Mouse (Mus musculus) neural tube, postnatal 0 days (tissue): Measurements from ENCODE around the gene Syp. TPM values are rescaled to one million over a fixed set of nuclear protein-coding genes. Genes with fewer than 3 reads are reported as not detected.

Experiments used
- polyA plus RNA-seq: library from polyadenylated mRNA; unstranded; fragments of >200 nt; fragmentation: Nextera tagmentation; extraction: Ambion mirVana; gene quantifications from 2 replicates; pipeline ENCODE4 v1.2.1, GENCODE M21; 2015

The Syp gene
- 301 and 346 TPM in 2 replicates for polyA plus RNA-seq

DNA sequence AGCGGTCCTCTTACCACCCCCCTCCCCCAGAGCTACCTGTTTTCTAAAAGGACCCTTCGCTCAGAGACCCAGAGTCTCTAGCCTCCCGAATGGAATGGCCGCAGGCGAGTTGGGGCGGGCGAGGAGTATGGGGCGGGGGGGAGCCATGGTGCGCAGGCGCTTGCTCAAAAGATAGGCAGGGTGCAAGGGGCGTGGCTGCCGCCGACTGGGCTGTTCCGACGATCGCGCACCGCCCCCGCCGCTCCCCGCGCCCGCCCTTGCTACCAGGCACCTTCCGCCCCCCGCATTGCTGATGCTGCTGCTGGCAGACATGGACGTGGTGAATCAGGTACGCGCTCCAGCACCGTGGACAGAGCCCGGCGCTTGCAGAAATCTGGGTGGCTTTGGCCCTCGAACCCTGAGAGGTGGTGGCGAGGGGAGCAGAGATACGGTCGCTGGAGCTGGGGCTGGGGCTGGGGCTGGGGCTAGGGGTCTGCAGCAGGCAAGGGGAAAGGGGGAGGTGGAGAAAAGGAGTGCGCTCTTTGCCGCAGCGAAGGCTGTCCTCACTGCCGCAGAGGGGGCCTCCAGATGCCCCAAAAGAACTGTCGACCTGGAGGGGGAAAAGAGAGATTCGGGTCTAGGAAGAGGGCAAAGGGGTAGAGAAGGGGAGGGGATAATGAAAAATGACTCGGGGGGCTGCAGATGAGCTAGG lies at the start of gene Syp:
TSS of gene Syp (plus strand) at position 71 of the 691 bp plus-strand sequence.

DNA sequence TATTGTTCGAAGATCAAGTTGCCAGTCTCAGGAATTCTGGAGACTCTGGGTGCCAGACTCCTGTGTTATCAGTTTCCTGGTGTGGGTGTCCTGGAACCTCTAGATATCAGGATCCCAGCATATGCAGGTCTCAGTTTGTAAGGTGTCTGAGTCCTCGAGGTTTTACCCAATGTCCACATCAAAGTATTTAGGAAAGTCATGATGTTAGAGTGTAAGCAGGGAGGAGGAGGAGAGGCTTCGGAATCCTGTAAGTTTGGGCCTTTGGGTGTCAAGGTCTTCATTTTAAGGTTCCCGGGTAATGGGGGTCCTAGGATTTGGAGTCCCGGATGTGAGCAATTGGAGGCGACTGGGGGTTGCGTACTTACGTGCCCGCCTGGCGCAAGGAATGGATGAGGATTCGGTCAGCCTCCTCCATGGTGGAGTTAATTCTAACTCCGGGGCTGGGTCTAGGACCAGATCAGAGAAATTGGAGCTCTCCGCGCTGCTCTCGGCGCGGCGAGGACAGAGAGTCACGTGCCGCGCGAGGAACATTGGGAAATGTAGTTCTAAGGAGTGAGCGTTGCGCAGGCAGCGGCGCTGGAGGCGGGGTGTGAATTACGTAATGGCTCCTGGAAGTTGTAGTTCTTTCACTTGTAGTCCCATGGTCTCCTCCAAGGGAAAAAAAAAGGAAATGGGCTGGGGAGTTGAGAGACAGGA lies 33.2 kb upstream of the Syp start, which contains the start of gene Ccdc22:
TSS of gene Ccdc22 (minus strand) at position 639 of the 696 bp plus-strand sequence.

DNA sequence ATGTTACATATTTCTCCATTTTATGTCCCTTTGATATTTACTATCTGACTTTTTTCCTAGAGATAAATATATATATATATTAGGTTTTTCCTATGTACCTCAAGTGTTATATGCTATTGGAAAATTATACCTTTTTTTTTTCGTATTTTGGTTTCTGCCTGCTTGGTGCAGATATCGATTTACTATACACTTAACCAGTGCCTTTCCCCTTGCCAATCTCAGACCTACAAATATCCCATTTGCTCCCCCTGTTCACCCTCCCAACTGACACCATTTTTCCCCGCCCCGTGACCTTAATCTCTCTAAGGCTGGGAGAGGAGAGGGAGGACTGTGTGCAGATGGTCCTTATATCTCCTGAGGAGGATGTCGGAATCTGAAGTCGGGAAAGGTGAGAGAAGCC lies 31.5 kb upstream of the Syp start, which contains the start of gene Cacna1f:
TSS of gene Cacna1f (plus strand) at position 301 of the 400 bp plus-strand sequence.

DNA sequence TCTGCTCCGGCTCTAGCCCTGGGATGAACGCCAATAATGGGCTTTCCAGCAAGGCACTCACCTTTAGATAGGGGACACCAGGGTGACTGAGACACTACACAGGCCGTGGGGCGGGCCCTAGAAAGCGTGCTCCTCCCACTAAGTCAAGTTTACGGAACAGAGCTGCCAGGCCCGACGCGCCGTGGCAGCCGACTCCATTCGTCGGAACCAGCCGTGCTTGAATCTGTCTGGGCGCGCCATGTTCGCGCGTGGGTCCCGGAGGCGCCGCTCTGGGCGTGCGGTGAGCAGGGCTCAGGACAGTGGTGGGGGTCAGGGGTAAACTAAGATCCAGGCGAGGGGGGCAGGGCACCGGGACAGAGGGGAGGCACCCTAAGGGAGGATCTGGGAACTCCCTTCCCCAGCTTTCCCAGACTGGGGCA lies 19.0 kb downstream of the Syp start, which contains the start of gene Prickle3:
TSS of gene Prickle3 (plus strand) at position 40 of the 419 bp plus-strand sequence.

DNA sequence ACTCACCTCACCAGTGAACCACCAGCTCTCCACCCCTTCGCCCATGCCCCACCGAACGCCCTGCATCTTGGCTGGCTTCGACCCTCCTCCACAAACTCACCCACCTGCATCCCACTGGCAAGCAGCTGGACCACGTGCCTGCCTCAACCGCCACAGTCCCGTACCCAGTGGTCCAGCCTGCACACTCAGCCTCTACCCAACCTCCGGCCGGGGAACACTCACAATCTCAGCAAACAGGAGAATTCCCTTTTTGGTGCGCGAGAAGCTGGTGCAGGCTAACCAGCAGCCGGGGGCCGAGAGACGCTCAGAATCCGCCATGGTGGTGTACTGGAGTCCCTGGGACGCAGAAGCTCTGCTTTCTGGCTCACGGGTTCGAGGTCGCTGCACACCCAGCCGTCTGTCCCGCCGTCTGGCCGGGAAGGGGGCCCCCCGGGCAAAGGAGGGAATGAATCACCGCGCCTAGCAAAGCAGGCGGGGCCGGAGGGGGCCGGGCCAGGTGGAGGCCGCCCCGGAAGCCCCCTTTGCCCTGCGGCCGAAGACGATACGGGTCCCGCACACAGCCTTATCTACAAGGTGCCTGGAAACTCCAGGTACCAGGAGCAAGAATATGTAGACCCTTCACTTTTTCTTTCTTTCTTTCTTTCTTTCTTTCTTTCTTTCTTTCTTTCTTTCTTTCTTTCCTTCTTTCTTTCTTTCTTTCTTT lies 32.8 kb downstream of the Syp start, which contains the start of gene Plp2:
TSS of gene Plp2 (minus strand) at position 470 of the 703 bp plus-strand sequence.

DNA sequence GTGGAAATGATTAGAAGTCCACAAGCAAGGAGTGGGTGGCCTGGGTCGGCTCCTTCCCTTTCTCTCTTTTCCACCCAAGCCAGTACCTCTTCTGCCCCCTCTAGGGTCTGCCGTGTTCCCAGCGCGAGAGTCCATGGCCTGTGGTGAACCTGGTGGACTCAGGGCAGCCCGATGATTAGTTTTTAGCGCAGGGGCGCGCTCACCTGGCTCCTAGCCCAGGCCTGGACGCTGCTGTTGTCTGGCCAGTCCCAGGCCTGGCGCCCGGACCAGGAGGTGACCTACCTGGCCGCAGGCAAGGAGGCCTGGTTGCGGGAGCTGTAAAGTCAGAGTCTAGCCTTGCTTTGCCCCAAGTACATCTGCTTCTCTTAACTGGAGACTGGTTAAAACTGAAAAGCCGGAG lies 42.6 kb downstream of the Syp start, which contains the start of gene Magix:
TSS of gene Magix (minus strand) at position 388 of the 400 bp plus-strand sequence.

DNA sequence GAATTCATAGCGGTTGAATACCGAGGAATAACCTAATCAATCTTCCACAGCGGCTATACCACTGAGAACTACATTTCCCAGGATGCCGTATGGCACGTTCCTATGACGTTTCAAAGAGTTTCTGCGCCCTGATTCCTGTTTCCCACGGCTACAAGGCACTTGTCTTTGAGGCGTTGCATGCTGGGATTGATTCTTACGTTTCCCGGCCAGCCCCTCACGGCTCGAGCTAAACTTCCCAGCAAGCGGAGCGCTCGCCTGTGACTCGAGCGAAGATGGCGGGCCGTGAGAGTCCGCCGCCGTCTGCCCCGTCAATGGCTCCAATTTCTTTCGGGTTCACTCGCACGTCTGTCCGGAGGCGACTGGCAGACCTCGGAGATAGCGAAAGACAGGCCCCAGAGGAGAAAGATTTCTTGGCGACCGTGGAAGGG lies 58.7 kb downstream of the Syp start, which contains the start of gene Gpkow:
TSS of gene Gpkow (plus strand) at position 178 of the 428 bp plus-strand sequence.

Other genes with a start within 250 kb of the Syp start
- gene Foxp3, start 64.8 kb upstream of the Syp start, polyA plus RNA-seq = 0.14 TPM in 1 of 2 replicates, not detected in the other
- 9.4 and 10.0 TPM in 2 replicates for gene Ppp1r3f, start 64.2 kb upstream of the Syp start, polyA plus RNA-seq
- gene Ccdc22, start 33.0 kb upstream of the Syp start, polyA plus RNA-seq = 19.7 and 20.6 TPM in 2 replicates
- gene Cacna1f, start 31.4 kb upstream of the Syp start, polyA plus RNA-seq = 0.03 and 0.19 TPM in 2 replicates
- gene Prickle3, start 18.8 kb downstream of the Syp start, polyA plus RNA-seq = 1.6 and 1.8 TPM in 2 replicates
- 24.1 and 30.5 TPM in 2 replicates for gene Plp2, start 32.9 kb downstream of the Syp start, polyA plus RNA-seq
- 0.09 TPM in 1 of 2 replicates, not detected in the other for gene Magix, start 42.8 kb downstream of the Syp start, polyA plus RNA-seq
- 36.7 and 37.7 TPM in 2 replicates for gene Gpkow, start 58.7 kb downstream of the Syp start, polyA plus RNA-seq
- 32.1 and 33.5 TPM in 2 replicates for gene Wdr45, start 75.9 kb downstream of the Syp start, polyA plus RNA-seq
- 1.1 TPM in 1 of 2 replicates, not detected in the other for gene Gm45208, start 83.8 kb downstream of the Syp start, polyA plus RNA-seq
- 127 and 148 TPM in 2 replicates for gene Praf2, start 90.0 kb downstream of the Syp start, polyA plus RNA-seq
- 38.8 and 40.7 TPM in 2 replicates for gene Ccdc120, start 112.4 kb downstream of the Syp start, polyA plus RNA-seq
- 21.2 and 23.8 TPM in 2 replicates for gene Tfe3, start 124.1 kb downstream of the Syp start, polyA plus RNA-seq
- 52.2 and 56.6 TPM in 2 replicates for gene Gripap1, start 151.3 kb downstream of the Syp start, polyA plus RNA-seq
- 7.6 and 8.1 TPM in 2 replicates for gene Kcnd1, start 183.8 kb downstream of the Syp start, polyA plus RNA-seq
- gene Otud5, start 202.9 kb downstream of the Syp start, polyA plus RNA-seq = 34.5 and 38.3 TPM in 2 replicates
- gene Pim2, start 239.8 kb downstream of the Syp start, polyA plus RNA-seq = 27.0 and 30.5 TPM in 2 replicates
- 50.9 and 54.9 TPM in 2 replicates for gene Slc35a2, start 245.6 kb downstream of the Syp start, polyA plus RNA-seq